ENCODE assay signal across 22 mouse cellular contexts in genomic region chr2:147370091-147370490, GRCm38 (mm10). TPM values are rescaled to one million over a fixed set of nuclear protein-coding genes. Genes with fewer than 3 reads are reported as not detected.
A peak's percentile ranks its signal among the peaks of the same experiment; 100 is the strongest.
DNase-seq lines count a peak whose midpoint lies in the region; ATAC-seq and TF ChIP-seq lines count a peak whose summit lies in the region.
"Had no signal": no experiment of that assay in that cellular context is flagged by ENCODE, and none has a peak within 500 bp of the region (broad histone marks: within the 10 kb centered on the region; RNA-seq: fewer than 3 reads in every experiment).

No protein-coding gene starts in this region.

- H3K27ac ChIP-seq in intestine, postnatal 0 days (ENCODE audit: low read depth, low read length): no peak overlapping the region
- no peak overlapping the region for H3K27ac ChIP-seq in intestine, embryonic 16.5 days (ENCODE audit: low read length)
- H3K27ac ChIP-seq in embryonic facial prominence, embryonic 14.5 days (replicated peaks; ENCODE audit: low read depth, low read length): no peak overlapping the region
- no peak overlapping the region for H3K27ac ChIP-seq in limb, embryonic 11.5 days (replicated peaks; ENCODE audit: low read depth, low read length)
- H3K27ac ChIP-seq: forebrain, embryonic 15.5 days; hindbrain, embryonic 14.5 days had no signal

- DNase-seq in heart, adult 11 months: peak; percentile 11
- DNase-seq in heart, adult 8-10 months (ENCODE audit: low spot score): no peak
- no peak for DNase-seq in embryonic facial prominence, embryonic 14.5 days (ENCODE audit: low spot score)
- DNase-seq in limb, embryonic 11.5 days (ENCODE audit: low spot score): peak; percentile 30
- DNase-seq in urinary bladder, postnatal 4 days (ENCODE audit: low spot score in 2 of 2): no peak
- DNase-seq: adrenal gland, postnatal 10 days; cerebellum, adult 11 months; cerebellum, adult 8-10 months; cerebellum, postnatal 14 days; gastrocnemius, postnatal 36 days; heart, adult 18-20 months; heart, postnatal 36 days; kidney, adult 11 months had no signal

- H3K27me3 ChIP-seq in intestine, postnatal 0 days (replicated peaks; ENCODE audit: control insufficient read depth, insufficient read depth, low read length): peaks cover 90% of the 10 kb centered on the region
- H3K27me3 ChIP-seq in intestine, embryonic 16.5 days (replicated peaks; ENCODE audit: control insufficient read depth, insufficient read depth, low read length): peaks cover 81% of the 10 kb centered on the region
- peaks cover 92% of the 10 kb centered on the region for H3K27me3 ChIP-seq in embryonic facial prominence, embryonic 14.5 days (replicated peaks; ENCODE audit: control insufficient read depth, insufficient read depth, low read length)
- H3K27me3 ChIP-seq in limb, embryonic 11.5 days (ENCODE audit: control insufficient read depth, insufficient read depth, low read length): peaks cover 89% of the 10 kb centered on the region

- no peak overlapping the region for H3K9ac ChIP-seq in intestine, postnatal 0 days (ENCODE audit: low read depth, low read length)
- no peak overlapping the region for H3K9ac ChIP-seq in intestine, embryonic 16.5 days (ENCODE audit: low read depth, low read length)
- H3K9ac ChIP-seq in embryonic facial prominence, embryonic 14.5 days (ENCODE audit: low read depth, low read length): no peak overlapping the region
- no peak overlapping the region for H3K9ac ChIP-seq in limb, embryonic 11.5 days (ENCODE audit: low read length)
- H3K9ac ChIP-seq: forebrain, embryonic 15.5 days; heart, embryonic 12.5 days; hindbrain, embryonic 14.5 days had no signal

- no peaks in the 10 kb centered on the region for H3K4me1 ChIP-seq in intestine, postnatal 0 days (replicated peaks; ENCODE audit: control insufficient read depth, insufficient read depth, low read length)
- 0 out of 2 replicates have a peak, but pooled peaks cover 3% of the 10 kb centered on the region for H3K4me1 ChIP-seq in intestine, embryonic 16.5 days (ENCODE audit: control insufficient read depth, insufficient read depth, low read length)
- H3K4me1 ChIP-seq in embryonic facial prominence, embryonic 14.5 days (ENCODE audit: control insufficient read depth, insufficient read depth, low read length): peaks cover 5% of the 10 kb centered on the region; the same call in 1 of the 2 replicates
- peaks cover 5% of the 10 kb centered on the region; the same call in 1 of the 2 replicates for H3K4me1 ChIP-seq in limb, embryonic 11.5 days (ENCODE audit: control insufficient read depth, insufficient read depth, low read length)

- 13% methylated on average over 5 of the region's 5 CpGs for WGBS in intestine, postnatal 0 days
- WGBS in intestine, embryonic 16.5 days: 8% methylated on average over 5 of the region's 5 CpGs
- WGBS in embryonic facial prominence, embryonic 14.5 days: 23% methylated on average over 5 of the region's 5 CpGs
- 7% methylated on average over 5 of the region's 5 CpGs for WGBS in limb, embryonic 11.5 days

- no peaks in the 10 kb centered on the region for H3K36me3 ChIP-seq in intestine, postnatal 0 days (ENCODE audit: control insufficient read depth, insufficient read depth)
- H3K36me3 ChIP-seq in intestine, embryonic 16.5 days (ENCODE audit: control insufficient read depth, insufficient read depth, low read length): no peaks in the 10 kb centered on the region
- no peaks in the 10 kb centered on the region for H3K36me3 ChIP-seq in embryonic facial prominence, embryonic 14.5 days (ENCODE audit: control insufficient read depth, insufficient read depth, low read length)
- no peaks in the 10 kb centered on the region for H3K36me3 ChIP-seq in limb, embryonic 11.5 days (ENCODE audit: control insufficient read depth, insufficient read depth, low read length)
- H3K36me3 ChIP-seq: forebrain, embryonic 15.5 days; heart, embryonic 12.5 days had no signal

- no peak for TF ChIP-seq CTCF in intestine, postnatal 0 days (IDR thresholded peaks at IDR 0.05; ENCODE audit: low read depth)

- ATAC-seq in intestine, postnatal 0 days: no peak
- no peak for ATAC-seq in intestine, embryonic 16.5 days
- ATAC-seq in embryonic facial prominence, embryonic 14.5 days (ENCODE audit: low read depth): no peak
- no peak for ATAC-seq in limb, embryonic 11.5 days (ENCODE audit: insufficient number of reproducible peaks, low FRiP score, low TSS enrichment, low read depth)
- ATAC-seq in CD4-positive, CD25-positive, alpha-beta regulatory T cell, adult 4 months: no peak
- ATAC-seq: forebrain, embryonic 15.5 days had no signal

- peak overlapping the region; percentile 12; the same call in 1 of the 2 replicates for H3K4me3 ChIP-seq in intestine, postnatal 0 days (ENCODE audit: low read depth, low read length)
- H3K4me3 ChIP-seq in intestine, embryonic 16.5 days (ENCODE audit: low read length): no peak overlapping the region
- no peak overlapping the region for H3K4me3 ChIP-seq in embryonic facial prominence, embryonic 14.5 days (ENCODE audit: low read depth, low read length)
- H3K4me3 ChIP-seq in limb, embryonic 11.5 days (ENCODE audit: low read depth, low read length): no peak overlapping the region
- H3K4me3 ChIP-seq: forebrain, embryonic 15.5 days had no signal

- no peak overlapping the region for H3K4me2 ChIP-seq in intestine, postnatal 0 days (replicated peaks; ENCODE audit: low read depth)
- H3K4me2 ChIP-seq in intestine, embryonic 16.5 days (ENCODE audit: low read depth, low read length): no peak overlapping the region
- H3K4me2 ChIP-seq in embryonic facial prominence, embryonic 14.5 days (ENCODE audit: low read depth, low read length): 0 out of 2 replicates have a peak overlapping the region, but pooled peaks have one; percentile 19
- H3K4me2 ChIP-seq in limb, embryonic 11.5 days (ENCODE audit: low read depth, severe bottlenecking): no peak overlapping the region
- H3K4me2 ChIP-seq: forebrain, embryonic 15.5 days; hindbrain, embryonic 14.5 days had no signal

- H3K9me3 ChIP-seq in intestine, postnatal 0 days (ENCODE audit: control insufficient read depth): no peaks in the 10 kb centered on the region
- H3K9me3 ChIP-seq in intestine, embryonic 16.5 days (ENCODE audit: control insufficient read depth, low read length): no peaks in the 10 kb centered on the region
- no peaks in the 10 kb centered on the region for H3K9me3 ChIP-seq in embryonic facial prominence, embryonic 14.5 days (ENCODE audit: control insufficient read depth, low read length)
- H3K9me3 ChIP-seq in limb, embryonic 11.5 days (ENCODE audit: control insufficient read depth, low read length): no peaks in the 10 kb centered on the region
- H3K9me3 ChIP-seq: forebrain, embryonic 15.5 days; heart, embryonic 12.5 days had no signal

RNA-seq across cellular contexts. Expression of gene Pax1, which starts 8.4 kb away (rescaled TPM):
- not detected for total RNA-seq in heart, adult 8-10 months (2022)
- polyA plus RNA-seq in intestine, postnatal 0 days (2015; fragmentation: Nextera tagmentation; extraction: Ambion mirVana): 0.05 TPM in 1 of 2 replicates, not detected in the other
- 0.09 TPM in 1 of 2 replicates, not detected in the other for polyA plus RNA-seq in intestine, embryonic 16.5 days (2015; fragmentation: Nextera tagmentation; extraction: Ambion mirVana)
- 7.3 and 9.3 TPM in 2 replicates for polyA plus RNA-seq in embryonic facial prominence, embryonic 14.5 days (2014; fragmentation: Nextera tagmentation; extraction: Ambion mirVana)
- 7.4 and 7.6 TPM in 2 replicates for polyA plus RNA-seq in limb, embryonic 11.5 days (2014; fragmentation: Nextera tagmentation; extraction: Ambion mirVana)
- not detected for polyA plus RNA-seq in CD4-positive, CD25-positive, alpha-beta regulatory T cell, adult 4 months (2017; shearing (Covaris generic))
- total RNA-seq: adrenal gland, postnatal 10 days; common myeloid progenitor, adult 5-6 weeks; gastrocnemius, adult 18-20 months; heart, adult 18-20 months; heart, postnatal 36 days; MEL had no signal
- polyA plus RNA-seq: forebrain, embryonic 15.5 days; heart, embryonic 12.5 days; hindbrain, embryonic 14.5 days had no signal

Comparison
In these comparisons a context has a peak if more than half of its experiments do, and no peak if none do; other contexts are left out.
1. DNase-seq: peak in heart, adult 11 months (single experiment) and limb, embryonic 11.5 days (single experiment); none in heart, adult 8-10 months (single experiment), embryonic facial prominence, embryonic 14.5 days (single experiment) and urinary bladder, postnatal 4 days (0 of 2).